Mouse (Mus musculus) fibroblast of lung, adult 2 months (primary cell): Measurements from ENCODE around the gene Gpbp1.

Experiments used
- DNase-seq: peaks from one replicate; pipeline ENCODE4 v3.0.0-alpha.2; 2011; ENCODE audit warnings: low read depth

Gpbp1 gene

GRCm38 (mm10) chr13:111489802-111490723 lies at the start of gene Gpbp1:
Gpbp1 (minus strand) TSS chr13:111490111.
- DNase-seq, result peak; percentile 98

- DNase-seq, result no peak
These were observed 47.8 kb upstream of the Gpbp1 start for GRCm38 (mm10) chr13:111537718-111538117.

- DNase-seq, result no peak
These were observed 46.4 kb upstream of the Gpbp1 start for GRCm38 (mm10) chr13:111536207-111536887.

- no peak for DNase-seq
These were observed 44.2 kb upstream of the Gpbp1 start for GRCm38 (mm10) chr13:111534131-111534530.

GRCm38 (mm10) chr13:111532178-111532948 lies 42.5 kb upstream of the Gpbp1 start:
- DNase-seq, result no peak

- no peak for DNase-seq
These were observed 41.8 kb upstream of the Gpbp1 start for GRCm38 (mm10) chr13:111531701-111532100.

GRCm38 (mm10) chr13:111524277-111524676 lies 34.4 kb upstream of the Gpbp1 start:
- no peak for DNase-seq

GRCm38 (mm10) chr13:111522336-111522735 lies 32.4 kb upstream of the Gpbp1 start:
- no peak for DNase-seq

GRCm38 (mm10) chr13:111520456-111520855 lies 30.5 kb upstream of the Gpbp1 start:
- DNase-seq, result no peak

GRCm38 (mm10) chr13:111518332-111518731 lies 28.4 kb upstream of the Gpbp1 start:
- no peak for DNase-seq

GRCm38 (mm10) chr13:111516385-111517150 lies 26.7 kb upstream of the Gpbp1 start:
- no peak for DNase-seq

- no peak for DNase-seq
These were observed 19.5 kb upstream of the Gpbp1 start for GRCm38 (mm10) chr13:111509385-111509784.

- no peak for DNase-seq
These were observed 18.7 kb upstream of the Gpbp1 start for GRCm38 (mm10) chr13:111508645-111509044.

GRCm38 (mm10) chr13:111494330-111495029 lies 4.6 kb upstream of the Gpbp1 start:
- DNase-seq, result no peak

- no peak for DNase-seq
These were observed 1.3 kb upstream of the Gpbp1 start for GRCm38 (mm10) chr13:111491046-111491756.

- DNase-seq, result no peak
These were observed 459 bp downstream of the Gpbp1 start for GRCm38 (mm10) chr13:111489502-111489801.

- no peak for DNase-seq
These were observed 1.0 kb downstream of the Gpbp1 start for GRCm38 (mm10) chr13:111488651-111489501.

- DNase-seq, result no peak
These were observed 12.2 kb downstream of the Gpbp1 start for GRCm38 (mm10) chr13:111477695-111478094.

GRCm38 (mm10) chr13:111470562-111471237 lies 19.2 kb downstream of the Gpbp1 start:
- no peak for DNase-seq
